Mouse (Mus musculus) kidney, adult 2 months (tissue): ENCODE results near the gene Lcp1. TPM values are rescaled to one million over a fixed set of nuclear protein-coding genes. Genes with fewer than 3 reads are reported as not detected.

Experiments
- DNase-seq: peaks from one replicate; pipeline ENCODE4 v3.0.0; 2021
- H3K27ac ChIP-seq: fragments of 200-500 bp; 2 replicates; pipeline ENCODE4 v1.5.1; 2012; ENCODE audit warnings: low read depth, low read length, control low read depth, inconsistent platforms; ENCODE audit not compliant: insufficient read depth
- H3K27me3 ChIP-seq: fragments of 200-500 bp; replicated peaks from 2 replicates; pipeline ENCODE4 v1.6.1; 2012; ENCODE audit warnings: mild to moderate bottlenecking, moderate library complexity, low read length, inconsistent platforms; ENCODE audit not compliant: control insufficient read depth, insufficient read depth
- H3K36me3 ChIP-seq: fragments of 200-500 bp; 2 replicates; pipeline ENCODE4 v1.6.1; 2012; ENCODE audit warnings: mild to moderate bottlenecking, moderate library complexity, low read length, inconsistent platforms; ENCODE audit not compliant: control insufficient read depth, insufficient read depth
- H3K4me1 ChIP-seq: fragments of 200-500 bp; 2 replicates; pipeline ENCODE4 v1.6.1; 2011; ENCODE audit warnings: low read length; ENCODE audit not compliant: control insufficient read depth, insufficient read depth
- H3K4me3 ChIP-seq: fragments of 200-500 bp; 2 replicates; pipeline ENCODE4 v1.5.1; 2011; ENCODE audit warnings: mild to moderate bottlenecking, low read depth, low read length, control low read depth; ENCODE audit not compliant: insufficient read depth
- CTCF ChIP-seq: fragments of 200-500 bp; conservative IDR thresholded peaks from 2 replicates; pipeline ENCODE4 v1.5.1; 2011; ENCODE audit warnings: low read depth, mild to moderate bottlenecking, control low read depth, low read length, moderate library complexity, mixed read lengths; ENCODE audit not compliant: insufficient read depth, insufficient read length
- POLR2A ChIP-seq: fragments of 200-500 bp; IDR thresholded peaks from one replicate; pipeline ENCODE4 v1.6.1; 2011; ENCODE audit warnings: low read depth, low read length, control low read depth
- WGBS: fragments of 180-500 bp; shearing (Covaris S2); methylation state at CpG from one replicate; pipeline ENCODE4 v1.1.7; 2018; 5-methylcytosine and 5-hydroxymethylcytosine counted together
- polyA plus RNA-seq: library from polyadenylated mRNA; depleted of rRNA; stranded (reverse); fragments of >200 nt; gene quantifications from 2 replicates; pipeline ENCODE4 v1.2.3, GENCODE M21; 2012

The Lcp1 gene
- polyA plus RNA-seq, 1 experiment: 13.7 TPM

- 91% methylated on average over 5 of the region's 5 CpGs for WGBS
- TF ChIP-seq POLR2A: no peak
- TF ChIP-seq CTCF: no peak
Measured at GRCm38 (mm10) chr14:75182831-75183230, 51.9 kb downstream of the Lcp1 start.

GRCm38 (mm10) chr14:75184069-75184790 lies 53.3 kb downstream of the Lcp1 start:
- Histone ChIP-seq H3K4me1 (no peaks in the 10 kb centered on the region), H3K4me3 (no peak overlapping the region), H3K36me3 (no peaks in the 10 kb centered on the region), H3K27ac (no peak overlapping the region), H3K27me3 (no peaks in the 10 kb centered on the region)
- TF ChIP-seq CTCF (no peak), POLR2A (no peak)
- 89% methylated on average over 4 of the region's 4 CpGs for WGBS
- no peak for DNase-seq

More at GRCm38 (mm10) chr14:75182831-75183230, 51.9 kb downstream of the Lcp1 start:
- Histone ChIP-seq H3K4me1 (no peaks in the 10 kb centered on the region), H3K27ac (no peak overlapping the region), H3K4me3 (no peak overlapping the region), H3K27me3 (no peaks in the 10 kb centered on the region), H3K36me3 (no peaks in the 10 kb centered on the region)
- DNase-seq: no peak

GRCm38 (mm10) chr14:75185796-75186594 lies 55.1 kb downstream of the Lcp1 start:
- Histone ChIP-seq H3K4me3 (no peak overlapping the region), H3K27me3 (no peaks in the 10 kb centered on the region), H3K4me1 (no peaks in the 10 kb centered on the region), H3K27ac (no peak overlapping the region), H3K36me3 (no peaks in the 10 kb centered on the region)
- no peak for TF ChIP-seq CTCF
- 66% methylated on average over 5 of the region's 5 CpGs for WGBS
- no peak for DNase-seq

- no peak for DNase-seq
- H3K27ac ChIP-seq: no peak overlapping the region
- no peaks in the 10 kb centered on the region for H3K36me3 ChIP-seq
- H3K4me1 ChIP-seq: no peaks in the 10 kb centered on the region
- no peak overlapping the region for H3K4me3 ChIP-seq
- 88% methylated on average over 8 of the region's 8 CpGs for WGBS
- H3K27me3 ChIP-seq: no peaks in the 10 kb centered on the region
- TF ChIP-seq CTCF (no peak), POLR2A (no peak)
Measured at GRCm38 (mm10) chr14:75186858-75187415, 56.0 kb downstream of the Lcp1 start.

GRCm38 (mm10) chr14:75188521-75188920 lies 57.6 kb downstream of the Lcp1 start:
- TF ChIP-seq CTCF: no peak
- TF ChIP-seq POLR2A: no peak
- no peak overlapping the region for H3K27ac ChIP-seq
- H3K4me1 ChIP-seq: no peaks in the 10 kb centered on the region
- WGBS: 68% methylated on average over 6 of the region's 6 CpGs
- no peak overlapping the region for H3K4me3 ChIP-seq
- DNase-seq: no peak
- no peaks in the 10 kb centered on the region for H3K36me3 ChIP-seq
- H3K27me3 ChIP-seq: no peaks in the 10 kb centered on the region

- WGBS: 79% methylated on average over 4 of the region's 4 CpGs
- Histone ChIP-seq H3K27ac (no peak overlapping the region), H3K27me3 (no peaks in the 10 kb centered on the region), H3K4me3 (no peak overlapping the region), H3K4me1 (no peaks in the 10 kb centered on the region), H3K36me3 (no peaks in the 10 kb centered on the region)
- no peak for TF ChIP-seq CTCF
- TF ChIP-seq POLR2A: no peak
- no peak for DNase-seq
Measured at GRCm38 (mm10) chr14:75189031-75189430, 58.1 kb downstream of the Lcp1 start.

- TF ChIP-seq CTCF (no peak), POLR2A (no peak)
- H3K27me3 ChIP-seq: no peaks in the 10 kb centered on the region
- H3K4me1 ChIP-seq: no peaks in the 10 kb centered on the region
- H3K36me3 ChIP-seq: no peaks in the 10 kb centered on the region
- DNase-seq: no peak
- H3K27ac ChIP-seq: no peak overlapping the region
- WGBS: 86% methylated on average over 4 of the region's 4 CpGs
- H3K4me3 ChIP-seq: no peak overlapping the region
Measured at GRCm38 (mm10) chr14:75190683-75191082, 59.8 kb downstream of the Lcp1 start.
